ENCODE assay signal across 19 mouse cellular contexts in the genomic region with DNA sequence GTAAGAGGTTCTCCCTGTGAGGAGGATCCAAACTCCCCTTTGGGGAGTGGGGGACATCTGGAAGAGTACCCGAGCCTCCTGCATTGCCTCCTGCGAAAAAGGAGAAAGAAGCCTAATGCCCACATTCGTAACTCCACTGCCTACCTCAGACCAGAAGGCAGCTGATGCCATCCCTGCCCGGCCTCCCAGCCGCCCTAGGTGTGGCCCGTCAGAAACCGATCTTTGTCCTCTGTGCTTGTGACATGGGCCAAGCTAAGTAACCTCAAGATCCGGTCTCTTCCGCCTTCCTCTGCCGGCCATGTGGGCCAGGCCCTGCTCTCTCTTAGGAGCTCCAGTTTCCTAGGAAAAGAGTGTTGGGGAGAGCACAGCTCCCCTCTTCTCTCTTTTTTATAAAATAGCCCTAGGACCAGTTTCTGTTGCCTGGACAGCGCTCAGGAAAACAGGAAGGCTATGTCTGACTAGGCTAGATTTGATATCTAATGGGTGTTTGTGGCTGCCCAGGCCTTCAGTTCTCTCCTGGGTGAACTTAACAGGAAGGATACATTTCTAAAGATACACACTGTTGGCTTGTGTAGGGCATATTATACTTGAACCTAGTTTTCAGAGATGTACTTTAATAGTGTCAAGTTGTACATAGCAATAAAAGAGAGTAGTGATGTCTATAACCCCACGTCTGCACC. TPM values are rescaled to one million over a fixed set of nuclear protein-coding genes. Genes with fewer than 3 reads are reported as not detected.
DNase-seq lines count a peak whose midpoint lies in the region; ATAC-seq and TF ChIP-seq lines count a peak whose summit lies in the region.
"Had no signal": no experiment of that assay in that cellular context is flagged by ENCODE, and none has a peak within 500 bp of the region (broad histone marks: within the 10 kb centered on the region; RNA-seq: fewer than 3 reads in every experiment).

No protein-coding gene starts in this region.

- H3K4me1 ChIP-seq in kidney, embryonic 14.5 days (ENCODE audit: control insufficient read depth, insufficient read depth, low read length): no peaks in the 10 kb centered on the region; the same call in 1 of the 2 replicates
- H3K4me1 ChIP-seq in liver, embryonic 11.5 days (replicated peaks; ENCODE audit: control insufficient read depth, insufficient read depth, low read length): peaks cover 37% of the 10 kb centered on the region
- peaks cover 34% of the 10 kb centered on the region for H3K4me1 ChIP-seq in small intestine, adult 2 months (ENCODE audit: control insufficient read depth, insufficient read depth, insufficient read length, low read length)
- no peaks in the 10 kb centered on the region for H3K4me1 ChIP-seq in midbrain, embryonic 15.5 days
- H3K4me1 ChIP-seq: neural tube, embryonic 15.5 days had no signal

- H3K9ac ChIP-seq in kidney, embryonic 14.5 days (ENCODE audit: low read depth, low read length): no peak overlapping the region
- peak overlapping the region; percentile 48; the same call in 1 of the 2 replicates for H3K9ac ChIP-seq in liver, embryonic 11.5 days (ENCODE audit: low read depth, low read length)
- no peak overlapping the region for H3K9ac ChIP-seq in midbrain, embryonic 15.5 days
- H3K9ac ChIP-seq: forebrain, postnatal 0 days; heart, embryonic 15.5 days; hindbrain, embryonic 14.5 days; neural tube, embryonic 15.5 days had no signal

- H3K27me3 ChIP-seq in kidney, embryonic 14.5 days (ENCODE audit: control insufficient read depth, insufficient read depth, low read length): no peaks in the 10 kb centered on the region
- H3K27me3 ChIP-seq in liver, embryonic 11.5 days (replicated peaks; ENCODE audit: control insufficient read depth, insufficient read depth, low read length): peaks cover 12% of the 10 kb centered on the region; the same call in 1 of the 2 replicates
- H3K27me3 ChIP-seq in small intestine, adult 2 months (ENCODE audit: control insufficient read depth, insufficient read depth, low read length): no peaks in the 10 kb centered on the region
- peaks cover 18% of the 10 kb centered on the region; the same call in 1 of the 2 replicates for H3K27me3 ChIP-seq in midbrain, embryonic 15.5 days (replicated peaks)

- no peak overlapping the region for H3K4me3 ChIP-seq in kidney, embryonic 14.5 days (ENCODE audit: low read length)
- H3K4me3 ChIP-seq in liver, embryonic 11.5 days (ENCODE audit: low read depth, low read length): no peak overlapping the region
- no peak overlapping the region; the same call in 1 of the 2 replicates for H3K4me3 ChIP-seq in small intestine, adult 2 months (ENCODE audit: low read depth, low read length)
- no peak overlapping the region for H3K4me3 ChIP-seq in midbrain, embryonic 15.5 days
- H3K4me3 ChIP-seq: heart, embryonic 15.5 days; neural tube, embryonic 15.5 days had no signal

- no peak for ATAC-seq in kidney, embryonic 14.5 days (ENCODE audit: low FRiP score, low TSS enrichment)
- peak; percentile 67 for ATAC-seq in erythroblast, adult 5-6 weeks (replicated peaks; ENCODE audit: low FRiP score, poor library complexity, severe bottlenecking)
- ATAC-seq in liver, embryonic 11.5 days (replicated peaks; ENCODE audit: low FRiP score): no peak
- ATAC-seq in midbrain, embryonic 15.5 days (replicated peaks): no peak
- ATAC-seq: forebrain, postnatal 0 days had no signal

- TF ChIP-seq CTCF in small intestine, adult 2 months (IDR thresholded peaks at IDR 0.05; ENCODE audit: extremely low read depth, insufficient read length, insufficient replicate concordance, low read depth, low read length): no peak

- WGBS in kidney, embryonic 14.5 days: 89% methylated on average over 12 of the region's 12 CpGs
- WGBS in liver, embryonic 11.5 days: 68% methylated on average over 12 of the region's 12 CpGs
- 31% methylated on average over 12 of the region's 12 CpGs for WGBS in small intestine, adult 2 months
- 82% methylated on average over 12 of the region's 12 CpGs for whole genome bisulfite sequencing in midbrain, embryonic 15.5 days

- no peaks in the 10 kb centered on the region for H3K36me3 ChIP-seq in kidney, embryonic 14.5 days (ENCODE audit: control insufficient read depth, insufficient read depth, low read length)
- no peaks in the 10 kb centered on the region for H3K36me3 ChIP-seq in liver, embryonic 11.5 days (ENCODE audit: control insufficient read depth, insufficient read depth, low read length)
- no peaks in the 10 kb centered on the region for H3K36me3 ChIP-seq in small intestine, adult 2 months (ENCODE audit: control insufficient read depth, insufficient read depth, low read length)
- H3K36me3 ChIP-seq in midbrain, embryonic 15.5 days (replicated peaks): no peaks in the 10 kb centered on the region
- H3K36me3 ChIP-seq: heart, embryonic 15.5 days; neural tube, embryonic 15.5 days had no signal

- no peaks in the 10 kb centered on the region for H3K9me3 ChIP-seq in kidney, embryonic 14.5 days (ENCODE audit: control insufficient read depth, low read length)
- no peaks in the 10 kb centered on the region for H3K9me3 ChIP-seq in liver, embryonic 11.5 days (ENCODE audit: control insufficient read depth, low read length)
- H3K9me3 ChIP-seq in midbrain, embryonic 15.5 days: no peaks in the 10 kb centered on the region
- H3K9me3 ChIP-seq: heart, embryonic 15.5 days; neural tube, embryonic 15.5 days had no signal

- no peak overlapping the region for H3K4me2 ChIP-seq in kidney, embryonic 14.5 days (replicated peaks; ENCODE audit: low read depth, low read length)
- H3K4me2 ChIP-seq in liver, embryonic 11.5 days: peak overlapping the region; percentile 20; the same call in 1 of the 2 replicates
- H3K4me2 ChIP-seq in midbrain, embryonic 15.5 days: no peak overlapping the region
- H3K4me2 ChIP-seq: heart, embryonic 15.5 days; hindbrain, embryonic 14.5 days; neural tube, embryonic 15.5 days had no signal

- H3K27ac ChIP-seq in kidney, embryonic 14.5 days (ENCODE audit: low read depth, low read length): no peak overlapping the region
- H3K27ac ChIP-seq in liver, embryonic 11.5 days (ENCODE audit: low read depth, low read length): peak overlapping the region; percentile 71
- peak overlapping the region; percentile 94 for H3K27ac ChIP-seq in small intestine, adult 2 months (ENCODE audit: insufficient read depth, low read depth, low read length)
- no peak overlapping the region for H3K27ac ChIP-seq in midbrain, embryonic 15.5 days
- H3K27ac ChIP-seq: heart, embryonic 15.5 days; hindbrain, embryonic 14.5 days; macrophage; neural tube, embryonic 15.5 days had no signal

- DNase-seq in kidney, postnatal 10 days: peak; percentile 46
- DNase-seq in liver, embryonic 11.5 days (ENCODE audit: low spot score): no peak
- no peak for DNase-seq in frontal cortex, postnatal 36 days (ENCODE audit: low spot score in 2 of 2)
- no peak for DNase-seq in right cerebral cortex, postnatal 14 days
- DNase-seq: cerebellum, postnatal 36 days; forebrain, postnatal 0 days; gastrocnemius, postnatal 25 days; lung, adult 18-20 months; right cerebral cortex, adult 18-20 months; thymus, adult 2 months had no signal

- TF ChIP-seq POLR2A in small intestine, adult 2 months (IDR thresholded peaks at IDR 0.05; ENCODE audit: low read depth, low read length): peak; percentile 53; the same call in 1 of the 2 replicates

RNA-seq across cellular contexts. Expression of a gene that starts 2.3 kb away (rescaled TPM):
- polyA plus RNA-seq in kidney, embryonic 14.5 days (2014; fragmentation: Nextera tagmentation; extraction: Ambion mirVana): 33.7 and 36.3 TPM in 2 replicates
- not detected in 2 replicates for total RNA-seq in erythroblast, adult 5-6 weeks (2015; ENCODE audit: low replicate concordance)
- total RNA-seq in erythroblast, adult 5-6 weeks (2017; ENCODE audit: low replicate concordance): 0.94 and 1.3 TPM in 2 replicates
- polyA plus RNA-seq in liver, embryonic 11.5 days (2014; fragmentation: Nextera tagmentation; extraction: Ambion mirVana): 1.8 and 2.2 TPM in 2 replicates
- 56.6 and 137 TPM in 2 replicates for polyA plus RNA-seq in small intestine, adult 2 months (2012; rRNA removed)
- polyA plus RNA-seq in midbrain, embryonic 15.5 days (2015; fragmentation: Nextera tagmentation; extraction: Ambion mirVana): 0.17 and 0.30 TPM in 2 replicates
- total RNA-seq: forebrain, postnatal 0 days; gastrocnemius, postnatal 25 days; left cerebral cortex, adult 18-20 months had no signal
- polyA plus RNA-seq: macrophage had no signal

RNA-seq across cellular contexts. Expression of a gene that starts 9.3 kb away (rescaled TPM):
- 66.9 and 69.1 TPM in 2 replicates for polyA plus RNA-seq in kidney, embryonic 14.5 days (2014; fragmentation: Nextera tagmentation; extraction: Ambion mirVana)
- 6.1 and 8.6 TPM in 2 replicates for total RNA-seq in erythroblast, adult 5-6 weeks (2015; ENCODE audit: low replicate concordance)
- 6.8 and 17.3 TPM in 2 replicates for total RNA-seq in erythroblast, adult 5-6 weeks (2017; ENCODE audit: low replicate concordance)
- polyA plus RNA-seq in liver, embryonic 11.5 days (2014; fragmentation: Nextera tagmentation; extraction: Ambion mirVana): 69.6 and 71.3 TPM in 2 replicates
- 23.2 and 33.1 TPM in 2 replicates for polyA plus RNA-seq in small intestine, adult 2 months (2012; rRNA removed)
- polyA plus RNA-seq in midbrain, embryonic 15.5 days (2015; fragmentation: Nextera tagmentation; extraction: Ambion mirVana): 88.2 and 91.7 TPM in 2 replicates

RNA-seq across cellular contexts. Expression of a gene that starts 18.2 kb away (rescaled TPM):
- 17.3 and 28.0 TPM in 2 replicates for polyA plus RNA-seq in kidney, embryonic 14.5 days (2014; fragmentation: Nextera tagmentation; extraction: Ambion mirVana)
- 231 and 288 TPM in 2 replicates for total RNA-seq in erythroblast, adult 5-6 weeks (2015; ENCODE audit: low replicate concordance)
- total RNA-seq in erythroblast, adult 5-6 weeks (2017; ENCODE audit: low replicate concordance): 381 and 405 TPM in 2 replicates
- 206 and 226 TPM in 2 replicates for polyA plus RNA-seq in liver, embryonic 11.5 days (2014; fragmentation: Nextera tagmentation; extraction: Ambion mirVana)
- 28.4 and 44.6 TPM in 2 replicates for polyA plus RNA-seq in small intestine, adult 2 months (2012; rRNA removed)
- 28.7 and 29.7 TPM in 2 replicates for polyA plus RNA-seq in midbrain, embryonic 15.5 days (2015; fragmentation: Nextera tagmentation; extraction: Ambion mirVana)

RNA-seq across cellular contexts. Expression of a gene that starts 57.1 kb away (rescaled TPM):
- polyA plus RNA-seq in kidney, embryonic 14.5 days (2014; fragmentation: Nextera tagmentation; extraction: Ambion mirVana): 13.3 and 23.9 TPM in 2 replicates
- 16.1 and 17.1 TPM in 2 replicates for total RNA-seq in erythroblast, adult 5-6 weeks (2015; ENCODE audit: low replicate concordance)
- total RNA-seq in erythroblast, adult 5-6 weeks (2017; ENCODE audit: low replicate concordance): 4.4 and 6.1 TPM in 2 replicates
- 18.3 and 18.9 TPM in 2 replicates for polyA plus RNA-seq in liver, embryonic 11.5 days (2014; fragmentation: Nextera tagmentation; extraction: Ambion mirVana)
- polyA plus RNA-seq in small intestine, adult 2 months (2012; rRNA removed): 11.0 and 20.1 TPM in 2 replicates
- 16.2 and 17.3 TPM in 2 replicates for polyA plus RNA-seq in midbrain, embryonic 15.5 days (2015; fragmentation: Nextera tagmentation; extraction: Ambion mirVana)

Comparison
In these comparisons a context has a peak if more than half of its experiments do, and no peak if none do; other contexts are left out.
1. H3K27ac ChIP-seq: peak in liver, embryonic 11.5 days (single experiment) and small intestine, adult 2 months (single experiment); none in kidney, embryonic 14.5 days (single experiment) and midbrain, embryonic 15.5 days (single experiment).
2. RNA of a gene that starts 2.3 kb away (polyA plus RNA-seq): 56.6 to 137 TPM in small intestine, adult 2 months and 33.7 to 36.3 TPM in kidney, embryonic 14.5 days; 1.8 to 2.2 TPM in liver, embryonic 11.5 days and 0.17 to 0.30 TPM in midbrain, embryonic 15.5 days; every median in the first group is over 10 times any median in the second.